Mouse (Mus musculus) forebrain, embryonic 10.5 days (tissue): Measurements from ENCODE around the gene Nrg4. TPM values are rescaled to one million over a fixed set of nuclear protein-coding genes. Genes with fewer than 3 reads are reported as not detected.
A peak's percentile ranks its signal among the peaks of the same experiment; 100 is the strongest.
"Not testable (repeated sequence)": the region's sequence is repeated elsewhere in the genome, so short reads cannot be mapped to it uniquely, and the experiment has no call there.

Experiments used
- DNase-seq: peaks from one replicate; pipeline ENCODE4 v3.0.0-alpha.2; 2017; ENCODE audit warnings: low spot score; ENCODE audit errors: extremely low spot score
- H3K27ac ChIP-seq: fragments of 300-500 bp; sonication (generic); 2 replicates; pipeline ENCODE4 v1.5.1; 2016; ENCODE audit warnings: mild to moderate bottlenecking
- H3K27me3 ChIP-seq: fragments of 300-500 bp; sonication (generic); 2 replicates; pipeline ENCODE4 v1.6.1; 2016; ENCODE audit warnings: mild to moderate bottlenecking; ENCODE audit not compliant: poor library complexity, severe bottlenecking
- H3K36me3 ChIP-seq: fragments of 300-500 bp; sonication (generic); replicated peaks from 2 replicates; pipeline ENCODE4 v1.6.1; 2016; ENCODE audit warnings: mild to moderate bottlenecking, moderate library complexity
- H3K4me1 ChIP-seq: fragments of 300-500 bp; sonication (generic); 2 replicates; pipeline ENCODE4 v1.6.1; 2016
- H3K4me3 ChIP-seq: fragments of 300-500 bp; sonication (generic); 2 replicates; pipeline ENCODE4 v1.5.1; 2016; ENCODE audit warnings: mild to moderate bottlenecking, moderate library complexity
- H3K9me3 ChIP-seq: fragments of 300-500 bp; sonication (generic); 2 replicates; pipeline ENCODE4 v1.6.1; 2016; ENCODE audit warnings: mild to moderate bottlenecking, moderate library complexity
- WGBS: fragments of 180-500 bp; shearing (Covaris S2); methylation state at CpG from one replicate; pipeline ENCODE4 v1.1.7; 2016; 5-methylcytosine and 5-hydroxymethylcytosine counted together
- polyA plus RNA-seq: library from polyadenylated mRNA; unstranded; fragments of >200 nt; fragmentation: Nextera tagmentation; extraction: Ambion mirVana; gene quantifications from 2 replicates; pipeline ENCODE4 v1.2.1, GENCODE M21; 2016

Nrg4 gene
- polyA plus RNA-seq, 1 experiment from 2014 or later, result 0.73 TPM

DNA sequence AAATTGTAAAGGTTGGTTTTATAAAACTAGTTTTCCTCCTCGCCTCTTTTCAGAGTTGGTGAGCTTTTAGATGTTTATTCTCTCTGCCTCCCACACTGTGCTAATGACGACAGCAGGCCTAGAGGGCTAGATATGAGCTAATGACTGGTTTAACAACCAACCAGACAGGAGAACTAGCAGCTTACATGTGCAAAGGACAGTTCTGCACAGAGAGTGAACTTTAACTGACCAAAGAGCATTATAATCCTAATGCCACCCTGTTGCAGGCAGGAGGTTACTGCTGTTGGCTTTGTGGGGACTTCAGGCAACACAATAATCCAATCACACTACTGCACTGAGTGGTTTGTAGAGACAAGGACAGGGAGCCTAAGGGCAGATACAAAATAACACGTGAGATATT lies 83.4 kb downstream of the Nrg4 start:
- Histone ChIP-seq H3K4me3 (no peak overlapping the region), H3K27me3 (peaks cover 7% of the 10 kb centered on the region; the same call in 1 of the 2 replicates), H3K27ac (no peak overlapping the region), H3K9me3 (no peaks in the 10 kb centered on the region), H3K36me3 (no peaks in the 10 kb centered on the region), H3K4me1 (peaks cover 6% of the 10 kb centered on the region; the same call in 1 of the 2 replicates)
- WGBS, result 80% methylated on average over 3 of the region's 3 CpGs
- DNase-seq, result no peak

DNA sequence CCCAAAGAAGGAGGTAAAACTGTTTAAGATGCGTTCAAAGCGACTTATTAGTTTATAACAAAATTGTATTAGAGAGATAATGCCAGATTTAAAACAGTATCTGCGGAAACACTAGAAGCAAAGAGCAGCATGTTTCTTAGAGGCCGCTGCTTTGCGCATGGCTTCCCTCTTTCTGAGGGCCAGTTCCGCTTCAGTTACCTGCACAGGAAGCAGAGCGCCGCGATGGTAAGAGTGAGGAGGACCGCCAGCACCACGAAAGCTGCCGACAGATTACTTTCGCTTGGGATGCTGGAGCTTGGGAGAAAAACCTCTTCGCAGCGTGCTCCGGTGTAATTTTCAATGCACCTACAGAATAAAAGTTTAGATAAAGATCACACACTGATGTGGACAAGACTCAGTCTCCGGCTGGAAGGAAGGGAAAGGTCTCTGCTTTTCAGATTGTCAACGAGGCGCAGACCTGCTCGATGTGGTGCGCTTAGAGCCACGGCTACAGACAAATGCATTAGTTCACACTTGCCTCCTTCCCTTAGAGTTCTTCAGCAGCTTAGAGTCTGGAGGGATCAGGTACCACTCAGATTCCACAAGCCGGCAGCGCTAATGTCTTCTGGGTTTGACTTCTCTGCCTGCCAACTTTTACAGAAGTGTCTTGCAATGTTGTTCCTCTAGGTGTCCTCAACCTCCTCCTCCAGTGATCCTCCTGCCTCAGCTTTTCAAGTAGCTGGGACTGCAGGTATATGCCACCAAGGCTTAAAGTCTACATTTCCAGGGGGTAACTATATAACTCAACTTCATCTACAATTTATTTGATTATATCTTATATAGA lies 84.6 kb downstream of the Nrg4 start:
- H3K4me1 ChIP-seq, result peaks cover 6% of the 10 kb centered on the region; the same call in 1 of the 2 replicates
- peak overlapping the region; percentile 41 for H3K4me3 ChIP-seq
- DNase-seq, result peak; percentile 15
- no peak overlapping the region for H3K27ac ChIP-seq
- no peaks in the 10 kb centered on the region for H3K9me3 ChIP-seq
- no peaks in the 10 kb centered on the region for H3K36me3 ChIP-seq
- WGBS, result 44% methylated on average over 24 of the region's 24 CpGs
- H3K27me3 ChIP-seq, result peaks cover 7% of the 10 kb centered on the region; the same call in 1 of the 2 replicates

DNA sequence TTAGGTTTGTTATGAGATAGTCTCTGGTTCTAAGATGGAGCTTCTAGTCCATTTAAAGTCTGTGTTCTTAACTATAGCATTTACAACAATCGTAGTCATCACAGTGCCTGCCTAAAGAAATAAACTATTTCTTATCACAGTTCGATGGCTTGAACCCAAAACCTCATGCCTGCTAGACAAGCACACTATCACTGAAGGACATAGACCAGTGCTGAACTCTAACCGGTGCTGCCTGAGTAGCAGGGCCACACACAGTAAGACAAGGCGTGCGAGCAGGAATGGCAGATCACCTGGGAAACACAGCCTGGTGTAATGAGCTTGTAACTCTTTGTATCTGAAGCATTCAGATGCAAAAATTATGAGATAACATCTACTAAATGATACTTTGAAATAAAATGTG lies 85.8 kb downstream of the Nrg4 start:
- no peaks in the 10 kb centered on the region for H3K9me3 ChIP-seq
- no peak overlapping the region for H3K27ac ChIP-seq
- no peaks in the 10 kb centered on the region for H3K36me3 ChIP-seq
- DNase-seq, result no peak
- H3K4me3 ChIP-seq, result no peak overlapping the region
- WGBS, result 93% methylated on average over 5 of the region's 5 CpGs
- H3K27me3 ChIP-seq, result peaks cover 7% of the 10 kb centered on the region; the same call in 1 of the 2 replicates
- H3K4me1 ChIP-seq, result peaks cover 6% of the 10 kb centered on the region; the same call in 1 of the 2 replicates

DNA sequence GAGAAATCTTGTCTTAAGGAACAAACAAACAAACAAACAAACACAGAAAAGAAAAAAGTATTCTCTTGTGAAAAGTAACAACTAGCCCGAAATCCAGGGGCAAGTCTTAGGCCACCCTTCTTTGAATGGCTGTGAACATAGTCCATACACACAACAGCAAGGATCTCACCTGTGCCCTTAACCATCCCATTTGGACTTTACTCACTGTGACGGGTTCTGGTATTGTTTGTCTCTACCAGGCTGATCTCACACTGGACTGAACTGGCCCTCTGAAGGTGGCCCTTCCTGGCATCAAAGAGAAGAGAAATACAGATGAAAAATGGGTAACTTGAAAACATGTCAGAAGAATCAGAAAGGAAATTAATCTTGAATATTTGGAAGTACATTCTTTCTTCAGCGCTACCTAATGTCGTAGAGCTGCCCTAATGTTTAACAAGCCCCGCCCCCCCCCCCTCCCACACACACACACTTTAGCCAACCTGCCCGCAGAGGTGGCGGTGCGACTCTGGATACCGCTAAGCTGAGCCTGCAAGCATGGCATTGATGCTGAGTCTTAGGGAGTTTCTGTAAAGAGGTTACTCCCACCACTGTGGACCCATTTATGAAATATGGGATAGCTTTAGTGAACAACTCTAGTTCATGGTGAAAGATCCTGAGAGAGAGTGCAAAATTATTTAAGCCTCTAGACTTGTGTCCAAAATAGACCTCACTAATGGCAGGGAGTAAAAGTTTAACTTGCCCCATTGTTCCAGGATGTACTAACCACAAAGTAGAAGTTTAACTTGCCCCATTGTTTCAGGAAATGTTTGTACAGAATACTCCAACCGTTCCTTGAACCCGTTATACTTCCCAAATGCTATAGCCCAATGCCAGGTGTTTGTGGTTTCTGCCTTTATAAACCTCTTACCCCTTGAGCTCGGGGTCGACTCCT lies 90.1 kb downstream of the Nrg4 start:
- Histone ChIP-seq H3K27me3 (0 out of 2 replicates have a peak, but pooled peaks cover 1% of the 10 kb centered on the region), H3K27ac (no peak overlapping the region), H3K4me1 (no peaks in the 10 kb centered on the region), H3K4me3 (no peak overlapping the region), H3K36me3 (no peaks in the 10 kb centered on the region), H3K9me3 (no peaks in the 10 kb centered on the region)
- no peak for DNase-seq
- 79% methylated on average over 13 of the region's 13 CpGs for WGBS

DNA sequence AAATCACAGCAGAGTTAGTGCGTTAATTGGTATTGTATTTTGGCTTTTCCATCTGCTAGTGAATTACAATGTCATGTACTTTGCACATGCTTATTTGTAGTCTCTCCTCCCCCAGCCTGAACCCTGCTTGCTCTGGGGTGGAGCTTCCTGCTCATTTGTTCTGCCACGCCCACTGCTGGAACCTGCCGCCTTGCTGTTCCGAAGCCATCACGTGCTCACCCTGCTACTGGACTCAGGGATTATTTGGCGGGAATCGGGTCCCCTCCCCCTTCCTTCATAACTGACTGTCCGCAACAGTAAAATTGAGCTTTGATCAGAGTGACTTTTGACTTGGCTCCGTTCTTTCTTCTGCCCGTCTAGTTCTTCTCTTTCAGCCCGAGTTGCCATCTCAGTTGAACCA lies 93.6 kb downstream of the Nrg4 start:
- H3K27ac ChIP-seq, H3K27me3 ChIP-seq, DNase-seq, H3K9me3 ChIP-seq, H3K4me1 ChIP-seq, H3K36me3 ChIP-seq, H3K4me3 ChIP-seq: not testable (repeated sequence)
- 77% methylated on average over 11 of the region's 11 CpGs for WGBS

DNA sequence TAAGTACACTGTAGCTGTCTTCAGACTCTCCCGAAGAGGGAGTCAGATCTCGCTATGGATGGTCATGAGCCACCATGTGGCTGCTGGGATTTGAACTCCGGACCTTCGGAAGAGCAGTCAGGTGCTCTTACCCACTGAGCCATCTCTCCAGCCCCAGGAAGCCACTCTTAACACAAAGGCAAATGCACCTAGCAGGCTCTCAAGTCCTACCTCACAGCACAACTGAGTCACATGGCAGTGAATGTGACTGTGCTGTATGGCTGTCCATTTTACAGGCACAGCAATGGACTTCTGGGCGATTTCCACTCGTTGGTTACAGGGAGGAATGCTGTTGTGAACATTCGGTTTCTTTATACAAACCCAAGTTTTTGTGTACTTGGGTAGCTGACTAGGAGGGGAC lies 94.1 kb downstream of the Nrg4 start:
- no peak for DNase-seq
- Histone ChIP-seq H3K4me1 (no peaks in the 10 kb centered on the region), H3K4me3 (no peak overlapping the region), H3K27me3 (no peaks in the 10 kb centered on the region), H3K27ac (no peak overlapping the region), H3K36me3 (peaks cover 3% of the 10 kb centered on the region; the same call in 1 of the 2 replicates), H3K9me3 (no peaks in the 10 kb centered on the region)
- WGBS, result 91% methylated on average over 7 of the region's 7 CpGs

DNA sequence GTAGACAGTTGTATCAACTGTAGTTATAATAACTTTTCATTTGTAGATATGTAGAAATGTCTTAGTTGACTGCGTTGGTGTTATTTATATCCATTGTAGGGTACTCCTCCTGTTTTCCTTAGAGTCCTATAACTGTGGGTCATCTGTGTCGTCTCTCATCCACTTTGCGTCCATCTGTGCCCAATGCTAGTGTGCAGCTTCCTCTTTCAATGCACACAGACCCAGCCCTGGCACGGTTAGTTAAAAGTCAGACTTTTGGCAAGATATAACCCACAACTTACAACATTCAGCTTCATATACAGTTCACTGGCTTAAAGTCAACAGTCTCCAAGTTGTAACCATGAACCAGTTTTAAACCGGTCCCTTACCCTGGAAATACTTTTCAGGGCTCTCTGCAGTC lies 94.5 kb downstream of the Nrg4 start:
- Histone ChIP-seq H3K4me1 (no peaks in the 10 kb centered on the region), H3K27me3 (no peaks in the 10 kb centered on the region), H3K4me3 (no peak overlapping the region), H3K9me3 (no peaks in the 10 kb centered on the region), H3K36me3 (peaks cover 4% of the 10 kb centered on the region; the same call in 1 of the 2 replicates), H3K27ac (no peak overlapping the region)
- DNase-seq, result no peak
- WGBS, result 93% methylated on average over 5 of the region's 5 CpGs

DNA sequence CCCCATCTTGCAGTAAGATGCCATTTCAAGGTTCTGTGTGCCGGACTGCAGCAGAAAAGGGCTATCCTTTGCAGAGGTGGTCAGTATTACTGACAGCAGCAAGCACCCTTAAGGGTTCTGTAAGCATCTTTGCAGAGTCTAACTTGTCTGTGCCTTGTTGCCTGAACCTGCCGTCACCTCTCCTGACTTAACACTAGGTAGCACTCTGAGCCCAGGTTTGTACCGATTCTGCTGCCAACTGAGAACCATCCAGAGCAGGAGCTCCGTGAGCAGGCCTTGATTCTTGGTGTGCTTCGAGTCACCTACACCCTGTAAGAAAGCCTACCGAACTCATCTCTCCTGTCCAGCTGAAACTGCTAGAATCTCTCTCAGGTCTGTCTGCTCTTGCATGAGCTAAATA lies 95.1 kb downstream of the Nrg4 start:
- 75% methylated on average over 6 of the region's 6 CpGs for WGBS
- Histone ChIP-seq H3K4me3 (no peak overlapping the region), H3K9me3 (no peaks in the 10 kb centered on the region), H3K27ac (no peak overlapping the region), H3K4me1 (no peaks in the 10 kb centered on the region), H3K36me3 (peaks cover 5% of the 10 kb centered on the region), H3K27me3 (no peaks in the 10 kb centered on the region)
- DNase-seq, result no peak

DNA sequence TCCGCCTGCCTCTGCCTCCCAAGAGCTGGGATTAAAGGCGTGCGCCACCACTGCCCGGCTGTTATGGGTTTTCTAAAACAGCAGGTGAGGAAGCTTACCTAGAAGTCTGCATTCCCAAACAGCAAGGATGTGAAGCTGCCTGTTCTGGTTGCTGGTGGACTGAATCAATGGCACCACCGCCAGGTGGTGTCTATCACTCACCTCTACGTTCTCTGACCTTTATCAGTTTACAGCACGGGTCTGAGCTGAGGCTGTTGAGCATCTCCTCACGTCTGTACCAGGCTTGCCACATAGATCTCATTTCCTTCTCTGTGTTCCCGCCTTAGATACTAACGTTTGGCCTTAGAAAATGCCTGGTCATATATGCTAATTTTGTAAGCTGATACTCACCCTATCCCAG lies 97.6 kb downstream of the Nrg4 start:
- H3K27me3 ChIP-seq, result no peaks in the 10 kb centered on the region
- H3K4me3 ChIP-seq, result no peak overlapping the region
- 75% methylated on average over 10 of the region's 10 CpGs for WGBS
- no peak for DNase-seq
- no peaks in the 10 kb centered on the region for H3K9me3 ChIP-seq
- H3K27ac ChIP-seq, result no peak overlapping the region
- H3K36me3 ChIP-seq, result peaks cover 30% of the 10 kb centered on the region
- no peaks in the 10 kb centered on the region for H3K4me1 ChIP-seq

DNA sequence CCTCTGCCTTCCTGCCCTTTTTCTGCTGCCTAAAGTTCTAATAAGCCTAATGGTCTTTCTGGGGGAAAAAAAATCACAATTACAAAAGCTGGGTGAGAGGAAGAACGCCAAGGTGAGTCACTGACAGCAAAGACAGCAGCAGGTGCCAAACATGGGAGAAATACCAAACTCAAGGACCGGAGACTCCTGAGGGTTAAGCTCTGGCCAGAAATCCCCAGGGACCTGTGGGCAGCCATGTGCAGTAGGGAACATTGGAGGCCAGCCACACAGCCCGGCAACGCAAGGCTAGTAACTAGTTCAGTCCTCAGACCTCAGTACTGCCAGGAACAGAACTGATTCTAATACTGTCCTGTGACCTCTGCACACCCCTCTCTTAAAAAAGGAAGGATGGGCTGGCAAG lies 98.5 kb downstream of the Nrg4 start:
- WGBS, result 92% methylated on average over 4 of the region's 4 CpGs

DNA sequence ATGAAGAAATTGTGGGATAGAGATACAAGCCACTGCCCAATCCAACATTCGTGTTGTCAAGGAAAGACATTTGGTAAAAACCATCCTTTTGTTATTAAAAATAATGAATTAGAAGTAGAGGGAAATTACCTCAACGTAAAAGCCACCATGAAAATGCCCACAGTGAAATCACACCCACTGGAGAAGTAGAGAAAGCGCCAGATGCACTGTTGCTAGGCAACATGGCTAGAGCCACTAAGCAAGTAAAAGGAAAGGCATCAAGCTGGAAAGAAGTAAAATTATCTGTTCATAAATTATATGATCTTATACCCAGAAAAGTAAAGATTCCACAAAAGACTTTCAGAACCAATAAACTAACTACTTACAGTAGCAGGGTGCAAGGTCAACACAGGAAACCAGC lies 100.4 kb downstream of the Nrg4 start:
- no peaks in the 10 kb centered on the region for H3K4me1 ChIP-seq
- no peak overlapping the region for H3K4me3 ChIP-seq
- H3K27me3 ChIP-seq, result no peaks in the 10 kb centered on the region
- no peaks in the 10 kb centered on the region for H3K9me3 ChIP-seq
- no peak for DNase-seq
- H3K27ac ChIP-seq, result no peak overlapping the region
- H3K36me3 ChIP-seq, result peaks cover 58% of the 10 kb centered on the region
- 93% methylated on average over 3 of the region's 3 CpGs for WGBS

More for the DNA sequence above, 98.5 kb downstream of the Nrg4 start:
- H3K9me3 ChIP-seq, result no peaks in the 10 kb centered on the region
- no peak overlapping the region for H3K4me3 ChIP-seq
- peaks cover 39% of the 10 kb centered on the region for H3K36me3 ChIP-seq
- DNase-seq, result no peak
- no peak overlapping the region for H3K27ac ChIP-seq
- H3K27me3 ChIP-seq, result no peaks in the 10 kb centered on the region
- H3K4me1 ChIP-seq, result no peaks in the 10 kb centered on the region

DNA sequence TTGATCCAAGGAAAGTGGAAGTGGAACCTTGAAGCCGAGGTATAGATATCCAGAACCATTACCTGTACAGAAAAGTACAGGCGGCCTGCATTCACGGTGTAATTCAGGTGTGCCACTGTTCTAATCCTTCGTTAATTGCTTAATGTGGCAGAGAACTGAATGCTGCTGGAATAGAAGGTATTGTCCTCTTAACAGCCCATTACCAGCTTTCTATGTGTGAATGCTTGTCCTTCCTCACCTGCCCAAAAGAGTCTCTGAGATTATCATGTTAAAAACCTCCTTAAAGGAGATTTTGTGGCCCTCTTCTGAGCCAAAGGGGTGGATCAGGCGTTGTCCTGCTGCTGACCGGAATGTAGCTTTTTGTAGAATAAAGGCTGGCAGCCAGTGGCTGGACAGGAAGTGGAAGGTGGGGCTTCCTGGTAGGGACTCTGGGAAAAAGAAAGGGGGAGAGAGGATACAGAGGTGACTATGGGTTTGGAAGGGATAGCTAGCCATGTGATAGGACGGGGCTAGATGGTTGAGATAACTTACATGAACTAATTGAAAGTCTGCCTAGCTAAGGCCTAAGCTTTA lies 101.4 kb downstream of the Nrg4 start:
- peaks cover 68% of the 10 kb centered on the region for H3K36me3 ChIP-seq

More for the DNA sequence above, 101.4 kb downstream of the Nrg4 start:
- H3K4me3 ChIP-seq, result no peak overlapping the region
- H3K27me3 ChIP-seq, result no peaks in the 10 kb centered on the region
- 89% methylated on average over 7 of the region's 7 CpGs for WGBS
- no peaks in the 10 kb centered on the region for H3K4me1 ChIP-seq
- no peak overlapping the region for H3K27ac ChIP-seq
- H3K9me3 ChIP-seq, result no peaks in the 10 kb centered on the region
- DNase-seq, result no peak
